Mouse (Mus musculus): ENCODE data around the gene P4ha1.
"Not testable (repeated sequence)": the region's sequence is repeated elsewhere in the genome, so short reads cannot be mapped to it uniquely, and the experiment has no call there.

Gene P4ha1

DNA sequence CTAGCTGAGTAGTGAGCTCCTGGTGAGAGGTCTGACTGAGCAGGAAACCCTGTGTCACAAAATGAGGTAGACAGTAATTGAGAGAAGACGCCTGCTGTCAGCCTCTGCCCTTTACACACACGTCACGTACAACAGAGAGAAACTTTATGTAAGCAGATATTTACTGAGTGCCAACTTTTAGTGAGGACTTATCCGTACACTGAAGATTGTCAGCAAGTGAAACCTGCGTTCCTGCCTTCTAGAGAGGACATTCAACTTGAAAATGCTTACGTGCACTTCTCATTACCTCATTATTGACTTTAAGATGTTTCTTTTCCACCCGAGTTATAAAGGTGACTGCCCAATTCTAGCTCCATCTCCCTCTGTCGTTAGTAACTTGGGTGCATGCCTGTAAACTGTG lies 45.6 kb downstream of the P4ha1 start:
- no peak for DNase-seq (ENCODE audit: low read depth, low spot score)

DNA sequence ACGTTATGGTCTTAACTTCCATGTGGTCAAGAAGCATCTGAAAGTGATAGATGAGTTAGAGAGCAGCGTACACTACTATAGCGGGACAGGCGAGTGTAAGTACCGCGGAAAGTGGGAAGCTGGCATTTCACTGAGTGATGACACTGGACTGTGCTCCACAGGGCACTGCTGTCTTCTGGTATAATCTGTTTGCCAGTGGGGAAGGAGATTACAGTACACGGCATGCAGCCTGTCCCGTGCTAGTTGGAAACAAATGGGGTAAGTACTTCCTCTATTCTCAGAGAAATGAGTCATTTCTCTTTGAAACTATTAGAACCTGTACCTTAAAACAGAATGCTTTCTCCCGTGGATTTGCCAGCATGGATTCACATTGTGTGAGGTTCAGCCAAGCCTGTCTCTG lies 46.3 kb downstream of the P4ha1 start:
- DNase-seq (ENCODE audit: low read depth, low spot score) = no peak

GRCm38 (mm10) chr10:59377906-59378305 lies 54.8 kb downstream of the P4ha1 start:
- DNase-seq (ENCODE audit: low read depth, low spot score) = no peak

DNA sequence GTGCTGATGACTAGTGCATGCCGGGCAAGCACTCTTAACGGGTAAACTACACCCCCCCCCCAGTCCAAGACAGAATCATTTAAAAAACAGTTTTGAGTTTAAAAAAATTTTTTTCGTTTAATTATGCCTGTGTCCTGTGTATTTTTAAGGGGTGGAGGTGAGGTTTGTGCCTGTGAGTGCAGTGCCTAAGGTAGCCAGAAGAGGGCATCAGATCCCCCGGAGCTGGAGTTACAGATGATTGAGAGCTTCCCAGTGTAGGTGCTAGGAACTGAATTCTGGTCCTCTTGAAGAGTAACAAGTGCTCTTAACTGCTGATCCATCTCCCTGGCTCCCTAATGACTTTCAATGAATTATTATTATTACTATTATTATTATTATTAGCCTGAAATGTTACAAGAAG lies 55.6 kb downstream of the P4ha1 start:
- DNase-seq (ENCODE audit: low read depth, low spot score) = peak; percentile 12

DNA sequence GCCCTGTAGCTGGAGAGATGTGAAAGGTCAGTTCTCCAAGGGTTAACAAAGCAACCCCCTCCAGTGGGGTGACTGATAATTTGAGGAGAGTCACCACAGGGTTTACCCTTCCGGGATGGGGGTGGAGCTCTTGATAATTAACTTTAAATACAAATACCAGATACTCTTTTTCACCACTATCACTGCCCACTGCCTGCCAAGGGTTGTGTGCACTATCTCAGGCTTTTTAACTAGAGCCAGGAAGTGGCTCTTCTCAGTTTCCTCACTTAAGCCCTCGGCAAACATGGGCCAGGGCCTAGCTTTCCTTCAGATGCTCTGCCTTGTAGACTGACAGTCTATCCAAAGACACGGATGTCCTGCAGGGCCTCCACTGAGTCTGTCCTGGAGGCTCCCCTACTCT lies 56.8 kb downstream of the P4ha1 start:
- DNase-seq (ENCODE audit: low read depth, low spot score) = peak; percentile 9

DNA sequence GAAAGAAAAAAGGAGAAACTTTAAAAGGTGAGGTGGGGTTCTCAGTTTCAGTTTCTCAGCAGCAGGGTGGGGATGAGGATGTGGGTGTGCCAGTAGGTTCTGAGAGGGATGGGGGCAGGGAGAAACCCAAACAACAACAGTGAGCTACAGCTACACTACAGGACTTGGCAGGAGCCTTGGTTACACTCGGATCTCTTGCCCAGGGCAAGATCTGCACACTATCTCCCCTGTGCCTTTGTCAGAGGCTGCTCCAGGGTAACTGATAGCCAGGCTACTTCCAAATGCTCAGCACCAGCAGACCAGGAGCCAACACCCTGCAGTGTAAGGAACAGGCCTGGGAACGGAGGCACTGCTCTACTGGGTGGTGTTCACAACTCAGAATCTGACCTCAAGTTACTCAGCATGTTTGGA lies 57.3 kb downstream of the P4ha1 start:
- DNase-seq (ENCODE audit: low read depth, low spot score) = peak; percentile 48

DNA sequence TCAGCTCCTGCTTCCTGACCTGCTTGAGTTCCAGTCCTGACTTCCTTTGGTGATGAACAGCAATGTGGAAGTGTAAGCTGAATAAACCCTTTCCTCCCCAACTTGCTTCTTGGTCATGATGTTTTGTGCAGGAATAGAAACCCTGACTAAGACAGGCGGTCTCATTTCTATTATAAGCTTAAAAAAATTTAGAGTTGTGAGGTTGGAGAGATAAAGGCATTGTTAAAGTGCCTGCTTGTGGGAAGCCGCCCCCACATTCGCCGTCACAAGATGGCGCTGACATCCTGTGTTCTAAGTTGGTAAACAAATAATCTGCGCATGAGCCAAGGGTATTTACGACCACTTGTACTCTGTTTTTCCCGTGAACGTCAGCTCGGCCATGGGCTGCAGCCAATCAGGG lies 58.5 kb downstream of the P4ha1 start:
- peak; percentile 47 for DNase-seq (ENCODE audit: low read depth, low spot score)

- no peak for DNase-seq (ENCODE audit: low read depth, low spot score)
These were observed 63.9 kb downstream of the P4ha1 start for GRCm38 (mm10) chr10:59386951-59387350.

- DNase-seq (ENCODE audit: low read depth, low spot score) = no peak
These were observed 66.6 kb downstream of the P4ha1 start for GRCm38 (mm10) chr10:59389652-59390051.

DNA sequence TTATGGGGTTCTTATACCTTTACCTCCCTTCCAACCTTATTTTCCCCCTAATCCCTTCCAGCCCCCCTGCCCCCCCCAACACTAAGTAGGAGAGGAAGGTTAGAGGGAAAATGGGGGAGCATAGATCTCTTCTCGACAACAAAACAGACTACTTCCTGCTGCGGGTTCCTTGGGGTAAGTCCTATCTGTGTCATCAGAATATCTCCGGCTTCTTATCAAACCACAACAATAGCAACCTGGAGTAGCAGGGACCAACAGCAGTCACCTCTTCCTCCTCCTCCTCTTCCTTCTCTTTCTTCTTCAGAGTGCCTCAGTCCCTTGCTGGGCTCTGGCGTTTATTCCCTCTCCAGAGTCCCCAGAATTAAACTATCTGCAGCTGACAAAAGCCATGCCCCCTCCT lies 68.8 kb downstream of the P4ha1 start:
- no peak for DNase-seq (ENCODE audit: low read depth, low spot score)

- DNase-seq (ENCODE audit: low read depth, low spot score) = not testable (repeated sequence)
These were observed 72.4 kb downstream of the P4ha1 start, which contains the start of gene Gm10273 for GRCm38 (mm10) chr10:59395461-59395860. Gene Gm10273, plus strand, starts transcription at chr10:59395632.

- no peak for DNase-seq (ENCODE audit: low read depth, low spot score)
These were observed 80.0 kb downstream of the P4ha1 start, which contains the start of gene Pla2g12b for GRCm38 (mm10) chr10:59402899-59403792. Gene Pla2g12b, plus strand, starts transcription at chr10:59403660.

DNA sequence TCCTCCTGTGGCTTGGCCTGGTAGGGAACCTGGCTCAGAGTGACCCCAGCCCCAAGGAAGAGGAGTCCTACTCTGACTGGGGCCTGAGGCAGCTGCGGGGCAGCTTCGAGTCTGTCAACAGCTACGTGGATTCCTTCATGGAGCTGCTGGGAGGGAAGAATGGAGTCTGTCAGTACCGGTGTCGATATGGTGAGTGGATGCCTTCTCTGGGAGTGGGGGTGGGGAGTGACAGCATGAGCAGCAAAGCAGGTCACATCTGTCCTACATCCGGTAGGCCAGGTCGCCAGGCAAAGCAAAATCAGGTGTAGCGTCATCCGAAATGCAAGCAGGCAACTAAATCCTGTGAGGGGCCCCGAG lies 80.7 kb downstream of the P4ha1 start:
- DNase-seq (ENCODE audit: low read depth, low spot score) = no peak

GRCm38 (mm10) chr10:59408499-59408898 lies 85.4 kb downstream of the P4ha1 start:
- DNase-seq (ENCODE audit: low read depth, low spot score) = no peak

DNA sequence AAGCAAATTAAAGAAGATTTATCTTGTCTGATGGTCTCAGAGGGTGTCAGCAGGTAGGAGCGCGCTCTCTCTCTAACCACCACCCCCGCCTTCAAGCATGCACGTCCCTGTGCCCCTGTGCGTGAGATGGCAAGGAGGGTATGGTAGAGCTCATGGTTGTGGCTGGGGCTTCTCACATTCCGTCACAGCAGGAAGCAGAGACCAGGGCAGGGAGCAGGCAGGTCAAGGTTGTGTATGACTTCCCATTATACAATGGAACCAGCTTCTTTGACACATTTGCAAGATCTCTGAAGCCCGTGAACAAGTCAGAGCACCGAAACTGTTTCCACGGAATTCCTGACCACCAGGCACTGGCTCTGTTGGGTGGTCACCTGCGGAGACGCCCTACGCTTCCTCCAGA lies 87.2 kb downstream of the P4ha1 start:
- DNase-seq (ENCODE audit: low read depth, low spot score) = no peak

DNA sequence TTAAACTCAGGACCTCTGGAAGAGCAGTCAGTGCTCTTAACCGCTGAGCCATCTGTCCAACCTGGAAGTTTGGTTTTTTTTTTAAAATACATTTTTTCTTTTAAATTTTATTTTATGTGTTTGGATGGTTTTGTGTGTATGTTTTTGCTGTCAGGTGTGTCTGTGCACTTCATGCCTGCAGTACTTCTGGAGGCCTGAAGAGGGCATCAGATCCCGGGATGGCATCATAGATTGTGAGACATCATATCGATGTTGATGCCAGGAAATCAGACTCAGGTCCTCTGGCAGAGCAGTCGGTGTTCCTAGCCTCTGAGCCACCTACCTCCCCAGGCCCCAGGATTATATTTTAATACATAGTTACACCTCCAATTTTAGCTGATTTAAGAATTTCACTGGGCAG lies 90.6 kb downstream of the P4ha1 start:
- no peak for DNase-seq (ENCODE audit: low read depth, low spot score)

DNA sequence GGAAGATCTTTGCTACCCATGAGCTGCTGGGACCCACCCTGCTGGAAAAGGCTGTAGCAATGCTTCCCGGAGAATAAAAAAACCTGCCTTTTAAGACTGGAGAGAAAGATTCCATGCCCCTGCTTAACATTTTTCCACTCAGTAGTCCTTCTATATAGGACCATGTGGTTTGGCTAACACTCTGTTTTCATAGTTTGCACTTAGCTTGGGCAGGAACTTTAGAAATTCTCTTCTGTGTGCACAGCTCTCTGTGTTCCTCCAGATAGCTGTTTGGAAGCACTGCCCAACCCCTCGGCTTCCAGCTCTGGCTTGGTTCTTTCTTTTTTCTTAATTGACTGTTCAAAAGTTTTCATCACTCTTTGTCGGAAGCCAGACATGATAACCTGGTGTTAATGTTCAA lies 93.5 kb downstream of the P4ha1 start:
- no peak for DNase-seq (ENCODE audit: low read depth, low spot score)

DNA sequence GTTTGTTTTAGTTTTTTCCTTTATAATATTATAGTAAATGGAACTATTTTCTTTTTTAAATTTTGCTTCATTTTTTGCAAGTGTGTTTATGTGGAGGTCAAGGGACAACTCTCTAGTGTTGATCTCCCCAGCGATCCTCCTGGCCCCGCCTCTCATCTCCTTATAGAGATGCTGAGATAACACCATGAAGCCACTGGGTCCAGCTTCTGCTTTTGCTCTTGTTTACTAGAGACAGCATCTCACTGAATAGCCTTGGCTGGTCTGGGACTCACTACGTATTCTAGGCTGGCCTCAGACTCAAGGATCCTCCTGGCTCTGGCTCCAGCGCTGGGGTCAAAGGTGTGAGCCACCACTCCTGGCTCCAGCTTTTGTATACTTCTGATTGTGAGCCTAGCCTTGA lies 96.4 kb downstream of the P4ha1 start:
- DNase-seq (ENCODE audit: low read depth, low spot score) = no peak

Data from c-Kit-negative CD71-positive TER-119-positive erythroid progenitor cells, embryonic 14.5 days (primary cell).